ENCODE assay signal across 8 mouse cellular contexts in genomic region chr12:85436021-85436621, GRCm38 (mm10). TPM values are rescaled to one million over a fixed set of nuclear protein-coding genes. Genes with fewer than 3 reads are reported as not detected.
A peak's percentile ranks its signal among the peaks of the same experiment; 100 is the strongest.
DNase-seq lines count a peak whose midpoint lies in the region; ATAC-seq and TF ChIP-seq lines count a peak whose summit lies in the region.

No protein-coding gene starts in this region.

- peak overlapping the region; percentile 59; the same call in 1 of the 2 replicates for H3K27ac ChIP-seq in lung, embryonic 14.5 days (ENCODE audit: low read depth)
- H3K27ac ChIP-seq in embryonic facial prominence, embryonic 15.5 days (replicated peaks), result peak overlapping the region; percentile 31; the same call in 1 of the 2 replicates
- H3K27ac ChIP-seq in heart, embryonic 14.5 days (replicated peaks in 1 of 2; ENCODE audit: control insufficient read depth in 1 of 2, insufficient read depth in 1 of 2, low read depth in 2 of 2, low read length in 2 of 2), result peak overlapping the region; percentile 87 to 96
- no peak overlapping the region for H3K27ac ChIP-seq in kidney, embryonic 15.5 days

- no peaks in the 10 kb centered on the region for H3K4me1 ChIP-seq in lung, embryonic 14.5 days (ENCODE audit: insufficient read depth)
- H3K4me1 ChIP-seq in embryonic facial prominence, embryonic 15.5 days, result peaks cover 39% of the 10 kb centered on the region
- H3K4me1 ChIP-seq in heart, embryonic 14.5 days (ENCODE audit: control insufficient read depth in 2 of 2, insufficient read depth in 2 of 2, low read length in 2 of 2), result peaks cover 33 to 49% of the 10 kb centered on the region in 2 experiments
- peaks cover 13% of the 10 kb centered on the region; the same call in 1 of the 2 replicates for H3K4me1 ChIP-seq in kidney, embryonic 15.5 days

- H3K27me3 ChIP-seq in lung, embryonic 14.5 days (ENCODE audit: insufficient read depth, low read length), result no peaks in the 10 kb centered on the region
- no peaks in the 10 kb centered on the region for H3K27me3 ChIP-seq in embryonic facial prominence, embryonic 15.5 days
- no peaks in the 10 kb centered on the region for H3K27me3 ChIP-seq in heart, embryonic 14.5 days (ENCODE audit: control insufficient read depth, insufficient read depth, low read length)
- H3K27me3 ChIP-seq in kidney, embryonic 15.5 days, result no peaks in the 10 kb centered on the region

- H3K4me2 ChIP-seq in lung, embryonic 14.5 days, result no peak overlapping the region
- no peak overlapping the region for H3K4me2 ChIP-seq in embryonic facial prominence, embryonic 15.5 days (replicated peaks)
- peak overlapping the region; percentile 55 for H3K4me2 ChIP-seq in heart, embryonic 14.5 days (ENCODE audit: low read length)
- H3K4me2 ChIP-seq in kidney, embryonic 15.5 days, result no peak overlapping the region

- H3K9ac ChIP-seq in lung, embryonic 14.5 days, result no peak overlapping the region
- no peak overlapping the region for H3K9ac ChIP-seq in embryonic facial prominence, embryonic 15.5 days
- peak overlapping the region; percentile 60 for H3K9ac ChIP-seq in heart, embryonic 14.5 days (ENCODE audit: low read length)
- no peak overlapping the region for H3K9ac ChIP-seq in kidney, embryonic 15.5 days

- H3K4me3 ChIP-seq in lung, embryonic 14.5 days (ENCODE audit: low read depth, low read length), result no peak overlapping the region
- no peak overlapping the region for H3K4me3 ChIP-seq in embryonic facial prominence, embryonic 15.5 days (replicated peaks)
- H3K4me3 ChIP-seq in heart, embryonic 14.5 days (ENCODE audit: control insufficient read depth in 1 of 2, insufficient read depth in 1 of 2, low read depth in 1 of 2, low read length in 2 of 2), result peak overlapping the region; percentile 3 to 8; a peak in 3 of 4 replicates
- H3K4me3 ChIP-seq in kidney, embryonic 15.5 days (replicated peaks), result no peak overlapping the region

- 28% methylated on average over 10 of the region's 10 CpGs for WGBS in lung, embryonic 14.5 days
- WGBS in embryonic facial prominence, embryonic 15.5 days, result 34% methylated on average over 10 of the region's 10 CpGs
- 10% methylated on average over 10 of the region's 10 CpGs for WGBS in heart, embryonic 14.5 days
- whole genome bisulfite sequencing in kidney, embryonic 15.5 days, result 71% methylated on average over 10 of the region's 10 CpGs

- no peaks in the 10 kb centered on the region for H3K9me3 ChIP-seq in lung, embryonic 14.5 days (ENCODE audit: low read depth, low read length)
- H3K9me3 ChIP-seq in embryonic facial prominence, embryonic 15.5 days (replicated peaks), result no peaks in the 10 kb centered on the region
- no peaks in the 10 kb centered on the region for H3K9me3 ChIP-seq in heart, embryonic 14.5 days (ENCODE audit: control insufficient read depth, low read length)
- no peaks in the 10 kb centered on the region for H3K9me3 ChIP-seq in kidney, embryonic 15.5 days (replicated peaks)

- H3K36me3 ChIP-seq in lung, embryonic 14.5 days (ENCODE audit: insufficient read depth), result no peaks in the 10 kb centered on the region
- no peaks in the 10 kb centered on the region for H3K36me3 ChIP-seq in embryonic facial prominence, embryonic 15.5 days
- no peaks in the 10 kb centered on the region for H3K36me3 ChIP-seq in heart, embryonic 14.5 days (ENCODE audit: control insufficient read depth, insufficient read depth, low read length)
- H3K36me3 ChIP-seq in kidney, embryonic 15.5 days, result no peaks in the 10 kb centered on the region

- DNase-seq in lung, embryonic 14.5 days, result peak; percentile 39
- DNase-seq in lung, postnatal 36 days, result no peak
- DNase-seq in left cerebral cortex, adult 18-20 months (ENCODE audit: low spot score in 2 of 2), result peak; percentile 77 to 90
- DNase-seq in right cerebral cortex, postnatal 10 days (ENCODE audit: low spot score in 2 of 2), result peak; percentile 92 to 96
- no peak for DNase-seq in kidney, postnatal 10 days

- ATAC-seq in lung, embryonic 14.5 days (ENCODE audit: insufficient read depth), result peak; percentile 77
- peak; percentile 80 for ATAC-seq in embryonic facial prominence, embryonic 15.5 days (ENCODE audit: insufficient number of reproducible peaks, low FRiP score, low TSS enrichment, low read depth)
- ATAC-seq in heart, embryonic 14.5 days (ENCODE audit: insufficient number of reproducible peaks, insufficient read depth, low FRiP score, low read depth), result peak; percentile 94
- ATAC-seq in kidney, embryonic 15.5 days (replicated peaks; ENCODE audit: low FRiP score), result no peak

- no peak for TF ChIP-seq CTCF in lung, embryonic 14.5 days (IDR thresholded peaks at IDR 0.05; ENCODE audit: low read depth)

RNA-seq across cellular contexts. Expression of gene Fos, which starts 37.6 kb away (rescaled TPM):
- polyA plus RNA-seq in lung, embryonic 14.5 days (2014; fragmentation: Nextera tagmentation; extraction: Ambion mirVana), result 3.7 and 3.8 TPM in 2 replicates
- polyA plus RNA-seq in embryonic facial prominence, embryonic 15.5 days (2015; fragmentation: Nextera tagmentation; extraction: Ambion mirVana), result 22.7 and 23.9 TPM in 2 replicates
- polyA plus RNA-seq in heart, embryonic 14.5 days (2014; fragmentation: Nextera tagmentation; extraction: Ambion mirVana), result 3.8 and 4.0 TPM in 2 replicates
- 10 to 100 TPM; 65.4 to 77.2 TPM for total RNA-seq in left cerebral cortex, adult 18-20 months (2021)
- 3.5 and 3.8 TPM in 2 replicates for polyA plus RNA-seq in kidney, embryonic 15.5 days (2015; fragmentation: Nextera tagmentation; extraction: Ambion mirVana)

Comparison
In these comparisons a context has a peak if more than half of its experiments do, and no peak if none do; other contexts are left out.
1. DNase-seq: peak in lung, embryonic 14.5 days (single experiment), left cerebral cortex, adult 18-20 months (2 of 2) and right cerebral cortex, postnatal 10 days (2 of 2); none in lung, postnatal 36 days (single experiment) and kidney, postnatal 10 days (single experiment).
2. H3K4me3 ChIP-seq: peak in heart, embryonic 14.5 days (2 of 2); none in lung, embryonic 14.5 days (single experiment), embryonic facial prominence, embryonic 15.5 days (single experiment) and kidney, embryonic 15.5 days (single experiment).